Mouse (Mus musculus): ENCODE measurements around the gene Gm5134.

Gene Gm5134

GRCm38 (mm10) chr10:76033119-76033455 is 78.8 kb downstream of the Gm5134 start:
- peak; percentile 7 for DNase-seq (ENCODE audit: low spot score)

- DNase-seq (ENCODE audit: low spot score): peak; percentile 26
Observed at GRCm38 (mm10) chr10:76034001-76034600, 79.8 kb downstream of the Gm5134 start.

GRCm38 (mm10) chr10:76035277-76035676 is 81.0 kb downstream of the Gm5134 start:
- DNase-seq (ENCODE audit: low spot score): no peak

- DNase-seq (ENCODE audit: low spot score): no peak
Observed at GRCm38 (mm10) chr10:76036962-76037361, 82.6 kb downstream of the Gm5134 start.

GRCm38 (mm10) chr10:76045343-76045742 is 91.0 kb downstream of the Gm5134 start:
- no peak for DNase-seq (ENCODE audit: low spot score)

- DNase-seq (ENCODE audit: low spot score): no peak
Observed at GRCm38 (mm10) chr10:76046754-76047153, 92.4 kb downstream of the Gm5134 start.

GRCm38 (mm10) chr10:76047182-76047869 is 93.0 kb downstream of the Gm5134 start:
- DNase-seq (ENCODE audit: low spot score): no peak

GRCm38 (mm10) chr10:76048967-76049366 is 94.7 kb downstream of the Gm5134 start:
- DNase-seq (ENCODE audit: low spot score): no peak

GRCm38 (mm10) chr10:76051860-76052259 is 97.5 kb downstream of the Gm5134 start:
- DNase-seq (ENCODE audit: low spot score): no peak

Data from T-cell, adult 2 months (primary cell).